In the genomic region with DNA sequence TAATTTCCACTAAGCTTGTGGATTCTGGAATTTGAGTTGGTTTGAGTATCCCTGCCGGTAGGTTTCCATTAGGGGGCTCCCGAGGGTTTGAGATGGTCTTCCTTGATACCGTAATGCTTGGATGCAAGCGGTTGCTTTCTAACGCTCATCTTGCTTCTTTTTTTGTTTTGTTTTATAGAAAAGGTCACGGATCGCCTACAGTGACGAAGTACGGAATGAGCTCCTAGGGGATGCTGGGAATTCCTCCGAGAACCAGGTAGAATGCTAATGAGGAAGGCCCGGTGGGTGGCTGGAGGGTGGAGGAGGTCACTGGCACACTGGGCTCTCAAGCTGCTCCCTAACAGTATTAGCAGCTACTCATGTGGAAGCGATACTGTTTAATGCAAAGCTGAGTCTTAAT, we compare ENCODE assay signal across 11 mouse cellular contexts.
DNase-seq lines count a peak whose midpoint lies in the region; ATAC-seq lines count a peak whose summit lies in the region.
"Had no signal": no experiment of that assay in that cellular context is flagged by ENCODE, and none has a peak within 500 bp of the region (broad histone marks: within the 10 kb centered on the region; RNA-seq: fewer than 3 reads in every experiment).

No protein-coding gene starts in this region.

- no peak overlapping the region for H3K4me3 ChIP-seq in heart, embryonic 11.5 days (ENCODE audit: low read depth, low read length)
- no peak overlapping the region; the same call in 1 of the 2 replicates for H3K4me3 ChIP-seq in forebrain, embryonic 16.5 days (replicated peaks; ENCODE audit: low read length)
- 0 out of 2 replicates have a peak overlapping the region, but pooled peaks have one; percentile 6 for H3K4me3 ChIP-seq in midbrain, embryonic 13.5 days (replicated peaks)
- H3K4me3 ChIP-seq: liver, embryonic 15.5 days had no signal

- intact Hi-C loops in heart, postnatal 14 days (cut with DNase I): no loop called here

- H3K27ac ChIP-seq in heart, embryonic 11.5 days (ENCODE audit: low read depth, low read length): no peak overlapping the region
- no peak overlapping the region for H3K27ac ChIP-seq in forebrain, embryonic 16.5 days (ENCODE audit: low read length)
- peak overlapping the region; percentile 75 for H3K27ac ChIP-seq in midbrain, embryonic 13.5 days
- H3K27ac ChIP-seq: liver, embryonic 15.5 days had no signal

- DNase-seq in heart, postnatal 14 days: no peak
- DNase-seq in ZHBTc4 (ENCODE audit: low read depth, low spot score): peak; percentile 35
- DNase-seq in urinary bladder, postnatal 4 days (ENCODE audit: low spot score in 2 of 2): no peak
- DNase-seq in adrenal gland, postnatal 14 days: no peak
- no peak for DNase-seq in MN1 (ENCODE audit: low spot score)
- DNase-seq: heart, adult 18-20 months; kidney, postnatal 25 days had no signal

- H3K4me1 ChIP-seq in heart, embryonic 11.5 days (ENCODE audit: control insufficient read depth, insufficient read depth, low read length): no peaks in the 10 kb centered on the region
- H3K4me1 ChIP-seq in forebrain, embryonic 16.5 days (replicated peaks; ENCODE audit: control insufficient read depth, insufficient read depth, low read length): peaks cover 10% of the 10 kb centered on the region
- H3K4me1 ChIP-seq in midbrain, embryonic 13.5 days (replicated peaks): peaks cover 56% of the 10 kb centered on the region

- H3K9me3 ChIP-seq in heart, embryonic 11.5 days (replicated peaks; ENCODE audit: control insufficient read depth, low read length): no peaks in the 10 kb centered on the region
- no peaks in the 10 kb centered on the region for H3K9me3 ChIP-seq in forebrain, embryonic 16.5 days (ENCODE audit: control insufficient read depth, low read length)
- no peaks in the 10 kb centered on the region for H3K9me3 ChIP-seq in midbrain, embryonic 13.5 days
- H3K9me3 ChIP-seq: liver, embryonic 15.5 days had no signal

- ATAC-seq in heart, embryonic 11.5 days (replicated peaks; ENCODE audit: insufficient number of reproducible peaks, low FRiP score, low TSS enrichment): no peak
- peak; percentile 46 for ATAC-seq in forebrain, embryonic 16.5 days
- ATAC-seq in midbrain, embryonic 13.5 days: peak; percentile 54

- H3K36me3 ChIP-seq in heart, embryonic 11.5 days (ENCODE audit: control insufficient read depth, insufficient read depth, low read length): no peaks in the 10 kb centered on the region
- H3K36me3 ChIP-seq in forebrain, embryonic 16.5 days (ENCODE audit: control insufficient read depth, insufficient read depth): no peaks in the 10 kb centered on the region
- H3K36me3 ChIP-seq in midbrain, embryonic 13.5 days: no peaks in the 10 kb centered on the region

- H3K27me3 ChIP-seq in heart, embryonic 11.5 days (ENCODE audit: control insufficient read depth, insufficient read depth, low read length): no peaks in the 10 kb centered on the region
- peaks cover 35% of the 10 kb centered on the region for H3K27me3 ChIP-seq in forebrain, embryonic 16.5 days (replicated peaks; ENCODE audit: control insufficient read depth, insufficient read depth, low read length)
- no peaks in the 10 kb centered on the region for H3K27me3 ChIP-seq in midbrain, embryonic 13.5 days
- H3K27me3 ChIP-seq: liver, embryonic 15.5 days had no signal

- no peak overlapping the region for H3K9ac ChIP-seq in heart, embryonic 11.5 days (ENCODE audit: low read depth, low read length)
- no peak overlapping the region for H3K9ac ChIP-seq in forebrain, embryonic 16.5 days (replicated peaks; ENCODE audit: low read depth, low read length)
- H3K9ac ChIP-seq in midbrain, embryonic 13.5 days (replicated peaks): no peak overlapping the region
- H3K9ac ChIP-seq: liver, embryonic 15.5 days had no signal

- WGBS in heart, embryonic 11.5 days (ENCODE audit: insufficient replicate concordance): 26% methylated on average over 12 of the region's 12 CpGs
- 3% methylated on average over 12 of the region's 12 CpGs for WGBS in forebrain, embryonic 16.5 days
- WGBS in midbrain, embryonic 13.5 days: 3% methylated on average over 12 of the region's 12 CpGs

- peak overlapping the region; percentile 14; the same call in 1 of the 2 replicates for H3K4me2 ChIP-seq in heart, embryonic 11.5 days
- peak overlapping the region; percentile 28 for H3K4me2 ChIP-seq in forebrain, embryonic 16.5 days (ENCODE audit: low read length)
- peak overlapping the region; percentile 41 for H3K4me2 ChIP-seq in midbrain, embryonic 13.5 days (replicated peaks)
- H3K4me2 ChIP-seq: liver, embryonic 15.5 days had no signal
